Mouse (Mus musculus): ENCODE measurements at regions not wholly inside any gene's neighbourhood (a gene's known extent, or its start where the extent isn't known, plus 50 kb on each side); places are given as distances from the start of the nearest gene placed in this dataset.

DNA sequence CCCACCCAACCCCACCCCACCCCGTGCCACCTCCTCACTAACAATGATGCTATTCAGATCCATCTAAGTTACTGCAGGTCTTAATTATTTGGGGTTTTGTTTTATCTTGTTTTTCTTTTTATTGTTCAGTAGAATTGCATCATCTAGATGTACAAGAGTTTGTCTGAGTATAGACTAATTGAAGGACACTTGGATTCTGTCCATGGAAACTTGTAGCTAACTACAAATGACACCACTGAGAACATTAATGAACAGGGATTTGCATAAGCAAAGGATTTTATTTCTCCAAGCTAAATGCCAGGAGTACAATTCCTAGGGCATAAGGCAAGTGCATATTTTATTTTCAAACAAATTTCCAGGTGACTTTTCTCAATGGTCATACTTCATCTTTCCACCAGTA, 318.4 kb upstream of the Slc7a11 start:
- no peak for DNase-seq (ENCODE audit: low spot score)

DNA sequence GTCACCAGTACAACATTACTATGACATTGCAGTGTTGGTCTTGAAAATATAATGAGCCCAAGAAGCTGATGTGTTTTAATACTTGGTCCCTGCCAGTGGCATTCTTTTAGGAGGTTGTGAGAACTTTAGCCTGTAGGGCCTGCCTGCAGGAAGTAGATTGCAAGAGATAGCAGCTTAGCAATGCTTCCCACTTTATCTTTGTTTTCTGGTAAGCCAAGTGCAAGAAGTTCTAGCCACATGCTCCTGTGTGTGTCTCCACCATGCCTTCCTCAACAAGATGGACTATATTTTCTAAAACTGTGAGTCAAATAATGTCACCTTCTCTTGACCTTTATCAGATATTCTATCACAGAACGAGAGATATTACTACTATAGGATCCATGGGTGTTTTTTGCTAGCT, 314.7 kb upstream of the Slc7a11 start:
- DNase-seq (ENCODE audit: low spot score): no peak

DNA sequence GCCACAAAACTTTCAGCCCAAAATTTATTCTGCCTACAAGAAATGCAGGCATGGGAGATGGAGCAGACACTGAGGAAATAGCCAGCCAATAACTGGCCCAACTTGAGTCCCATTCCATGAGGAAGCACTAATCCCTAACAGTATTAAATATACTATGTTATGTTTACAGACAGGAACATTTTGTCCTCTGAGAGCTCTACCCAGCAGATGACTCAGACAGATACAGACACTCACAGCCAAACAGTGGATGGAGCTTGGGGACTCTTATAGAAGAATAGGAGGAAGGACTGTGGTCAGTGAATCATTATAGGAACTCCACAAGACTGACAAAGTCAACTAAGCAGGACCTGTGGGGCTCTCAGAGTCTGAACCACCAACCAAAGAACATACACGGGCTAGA, 293.8 kb upstream of the Slc7a11 start:
- no peak for DNase-seq (ENCODE audit: low spot score)

DNA sequence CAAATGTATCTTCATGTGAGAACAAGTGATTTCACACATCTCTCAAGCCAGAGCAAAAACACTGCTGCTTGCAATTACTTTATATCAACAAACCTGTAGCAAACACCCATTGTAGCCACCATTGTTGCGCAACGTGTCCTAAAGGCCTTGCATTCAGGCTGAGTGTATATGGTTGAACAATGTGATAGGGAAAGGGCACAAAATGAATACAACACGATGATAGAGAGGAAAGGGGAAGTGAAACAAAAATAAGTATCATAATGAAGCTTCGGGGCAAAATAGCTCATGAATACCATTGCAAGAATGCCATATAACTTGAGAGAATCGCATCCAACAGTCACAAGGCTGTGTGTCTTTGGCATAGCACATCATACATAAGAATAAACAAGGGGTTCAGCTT, 275.6 kb upstream of the Slc7a11 start:
- DNase-seq (ENCODE audit: low spot score): no peak

- DNase-seq (ENCODE audit: low spot score): no peak
These were observed 270.0 kb upstream of the Slc7a11 start for GRCm38 (mm10) chr3:50713463-50713862.

DNA sequence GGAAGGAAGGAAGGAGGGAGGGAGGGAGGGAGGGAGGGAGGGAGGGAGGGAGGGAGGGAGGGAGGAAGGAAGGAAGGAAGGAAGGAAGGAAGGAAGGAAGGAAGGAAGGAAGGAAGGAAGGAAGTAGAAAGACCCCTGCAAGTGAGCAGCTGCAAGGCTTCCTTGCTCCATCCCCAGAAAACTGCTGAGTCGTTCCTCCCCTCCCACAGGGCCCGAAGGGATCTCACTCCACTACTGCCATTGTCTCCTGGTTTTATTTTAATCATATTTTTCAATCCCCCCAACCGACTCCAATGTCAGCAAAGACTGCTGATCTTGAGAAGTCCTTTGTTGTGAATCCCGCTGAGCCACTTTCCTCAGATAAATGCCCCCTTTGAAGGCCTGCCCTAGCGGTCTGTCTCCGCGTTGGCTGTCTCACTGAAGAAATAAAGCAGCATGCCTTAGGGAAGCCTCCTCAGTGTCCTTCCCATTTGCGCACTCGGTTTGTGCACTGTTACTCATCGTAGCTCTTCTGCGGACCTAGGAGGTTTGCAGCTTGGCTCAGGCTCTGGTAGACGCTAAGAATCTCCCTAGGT, 266.1 kb upstream of the Slc7a11 start:
- DNase-seq (ENCODE audit: low spot score): no peak

DNA sequence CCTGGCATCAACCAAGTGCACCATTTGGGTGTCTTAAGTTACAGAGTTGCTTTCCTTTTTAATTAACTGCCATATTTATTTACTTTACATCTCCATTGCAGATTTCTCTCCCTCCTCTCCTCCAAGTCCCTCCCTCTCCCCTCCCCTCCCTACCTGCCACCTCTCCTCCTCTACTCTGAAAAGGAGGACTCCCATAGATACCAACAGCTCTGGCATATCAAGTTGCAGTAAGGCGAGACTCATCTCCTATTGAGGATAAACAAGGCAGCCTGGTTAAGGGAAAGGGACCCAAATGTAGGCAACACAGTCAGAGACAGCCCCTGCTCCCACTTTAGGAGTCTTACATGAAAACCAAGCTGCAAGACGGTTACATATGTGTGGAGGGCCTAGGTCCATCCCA, 263.3 kb upstream of the Slc7a11 start:
- DNase-seq (ENCODE audit: low spot score): no peak

DNA sequence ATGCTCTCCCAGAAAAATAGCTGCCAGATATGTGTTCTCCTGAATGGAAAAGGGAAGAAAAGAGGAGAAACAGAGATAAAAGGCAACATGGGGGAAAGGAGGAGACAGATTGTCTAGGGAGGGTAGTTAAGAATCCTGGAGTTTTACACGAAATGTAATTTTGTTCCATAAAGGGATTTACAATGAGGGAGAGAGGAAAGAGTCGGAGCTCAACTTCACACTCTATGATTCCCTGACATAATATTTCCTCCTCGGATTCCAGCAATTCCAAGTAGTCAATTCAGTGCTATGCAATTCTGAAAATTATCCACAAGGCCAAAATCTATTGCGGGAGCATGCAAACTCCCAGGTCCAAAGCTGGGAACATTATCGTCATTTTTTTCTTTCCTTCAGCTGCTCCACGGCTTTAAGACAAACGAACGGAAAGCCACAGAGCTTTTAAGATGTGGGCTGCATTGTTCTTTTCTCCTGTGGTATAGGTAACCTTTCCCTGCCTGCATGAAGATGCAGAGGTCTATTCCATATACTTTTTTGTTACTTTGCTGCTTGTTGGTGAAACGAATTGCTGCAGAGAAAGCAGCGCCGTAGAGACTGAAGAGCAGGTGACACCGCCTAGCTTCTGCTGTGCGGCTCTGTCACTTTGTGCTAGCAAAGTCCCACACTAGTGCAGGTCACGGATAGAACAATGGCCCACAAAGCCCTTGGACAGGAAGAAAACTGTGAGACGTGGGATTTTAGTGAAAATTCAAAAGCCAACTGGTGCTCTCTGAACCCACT, 251.7 kb upstream of the Slc7a11 start:
- DNase-seq (ENCODE audit: low spot score): no peak

DNA sequence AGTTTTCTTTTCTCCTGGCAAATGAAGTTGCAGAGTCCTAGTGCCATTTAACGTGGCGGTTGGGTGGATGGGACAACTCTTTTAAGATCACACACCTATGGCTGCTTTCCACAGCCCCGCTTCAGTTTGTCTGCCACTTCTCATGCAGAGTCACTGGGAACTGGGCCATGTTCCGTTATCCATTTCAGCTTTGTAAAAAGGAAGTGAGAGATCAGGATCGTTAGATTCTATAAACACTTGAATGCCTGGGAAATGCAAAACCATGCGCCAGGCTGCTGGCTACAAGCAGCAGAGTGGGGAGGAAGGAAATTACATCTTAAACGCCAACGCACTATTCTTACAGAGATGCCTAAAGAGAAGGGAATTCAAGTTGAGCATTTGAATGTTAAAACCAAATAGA, 251.1 kb upstream of the Slc7a11 start:
- no peak for DNase-seq (ENCODE audit: low spot score)

DNA sequence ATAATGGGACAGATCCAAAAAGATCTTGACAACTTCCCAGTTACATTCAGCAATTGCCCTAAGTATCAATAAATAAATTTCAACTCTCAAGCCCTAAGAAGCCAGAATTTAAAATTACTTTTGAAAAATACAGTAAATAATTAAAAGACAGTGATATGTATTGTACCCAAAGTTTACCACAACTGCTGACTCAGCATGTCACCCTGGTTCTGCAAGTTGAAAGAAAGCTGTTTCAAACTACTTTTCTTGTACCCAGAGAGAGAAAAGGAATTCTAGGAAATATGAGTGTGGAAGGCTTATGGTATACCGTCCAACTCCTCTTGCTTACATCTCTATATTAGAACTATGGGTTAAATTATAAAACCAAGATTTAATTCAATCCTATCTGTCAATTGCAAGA, 248.9 kb upstream of the Slc7a11 start:
- no peak for DNase-seq (ENCODE audit: low spot score)

DNA sequence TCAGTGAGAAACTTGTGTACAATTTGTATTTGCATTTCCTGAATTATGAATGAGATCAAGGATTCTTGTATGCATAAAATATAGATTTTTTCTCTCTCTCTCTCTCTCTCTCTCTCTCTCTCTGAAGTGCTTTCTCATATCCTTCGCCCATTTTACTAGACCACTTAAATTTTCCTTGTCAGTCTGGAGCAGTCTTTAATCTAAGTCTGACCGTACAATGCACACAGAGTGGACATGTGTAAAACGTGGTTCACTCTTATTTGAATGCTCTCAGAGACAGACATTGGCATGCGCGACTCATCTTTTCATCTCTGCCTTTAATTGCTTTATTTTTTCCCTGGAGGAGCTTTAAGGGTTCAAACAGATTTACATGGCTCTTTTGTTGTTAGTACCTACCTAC, 247.3 kb upstream of the Slc7a11 start:
- DNase-seq (ENCODE audit: low spot score): no peak

DNA sequence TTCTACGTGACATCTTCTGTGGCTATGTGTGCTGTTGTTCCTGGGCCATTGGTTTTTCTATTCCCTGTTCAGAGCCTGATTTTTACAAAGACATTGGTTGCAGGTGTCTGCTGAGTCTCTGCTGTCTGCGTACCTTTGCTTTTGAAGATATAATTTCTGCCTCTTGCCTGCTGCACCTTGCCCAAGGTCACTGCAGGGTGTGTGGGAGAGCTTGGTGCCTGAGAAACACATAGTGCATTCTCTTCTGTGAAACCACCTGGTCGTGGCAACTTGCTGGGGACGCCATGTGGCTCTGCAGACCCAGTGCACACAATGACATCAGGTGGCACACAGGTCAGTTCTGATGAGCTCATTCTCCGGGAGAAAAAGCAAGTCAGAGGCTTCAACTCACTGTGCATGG, 246.0 kb upstream of the Slc7a11 start:
- DNase-seq (ENCODE audit: low spot score): no peak

GRCm38 (mm10) chr3:50687755-50688154, 244.3 kb upstream of the Slc7a11 start:
- no peak for DNase-seq (ENCODE audit: low spot score)

DNA sequence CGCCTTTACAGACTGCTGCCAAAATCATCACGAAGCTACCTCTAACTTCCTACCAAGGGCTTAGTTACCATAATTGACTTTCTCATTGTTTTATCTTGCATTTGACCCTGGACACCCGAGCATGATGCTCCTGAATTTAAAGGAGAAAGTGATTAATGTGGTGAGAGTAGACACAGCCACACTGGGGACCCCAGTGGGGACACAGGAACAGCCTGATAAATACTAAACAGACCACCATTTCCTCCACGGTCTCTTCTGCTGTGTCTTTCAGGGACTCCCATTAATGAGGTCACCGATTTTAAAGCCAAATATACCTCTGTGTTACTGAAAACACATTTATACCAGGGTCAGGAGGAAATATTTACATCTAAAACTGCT, 235.2 kb upstream of the Slc7a11 start:
- DNase-seq (ENCODE audit: low spot score): no peak

- DNase-seq (ENCODE audit: low spot score): no peak
These were observed 234.7 kb upstream of the Slc7a11 start for GRCm38 (mm10) chr3:50677953-50678610.

DNA sequence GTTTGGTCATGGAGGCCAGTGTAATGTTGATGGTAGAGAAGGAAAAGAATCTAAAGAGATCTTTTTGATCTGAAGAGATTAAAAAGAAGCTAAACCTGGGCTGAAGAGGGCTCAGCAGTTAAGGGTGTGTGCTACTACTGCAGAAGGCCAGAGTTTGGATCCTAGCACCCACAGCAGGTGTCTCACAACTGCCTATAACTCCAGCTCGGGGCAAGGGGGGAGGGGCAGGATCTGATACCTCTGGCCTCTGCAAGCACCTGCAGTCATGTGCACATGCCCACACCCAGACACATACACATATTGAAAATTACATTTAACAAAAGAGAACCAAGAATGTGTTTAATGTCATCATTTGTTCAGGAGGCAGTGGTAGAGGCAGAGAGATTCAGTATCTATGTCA, 232.4 kb upstream of the Slc7a11 start:
- DNase-seq (ENCODE audit: low spot score): no peak

GRCm38 (mm10) chr3:50674860-50675566, 231.6 kb upstream of the Slc7a11 start:
- no peak for DNase-seq (ENCODE audit: low spot score)

GRCm38 (mm10) chr3:50665316-50665715, 221.9 kb upstream of the Slc7a11 start:
- DNase-seq (ENCODE audit: low spot score): no peak

GRCm38 (mm10) chr3:50660966-50661365, 217.6 kb upstream of the Slc7a11 start:
- DNase-seq (ENCODE audit: low spot score): no peak

- no peak for DNase-seq (ENCODE audit: low spot score)
These were observed 217.2 kb upstream of the Slc7a11 start for GRCm38 (mm10) chr3:50660566-50660965.

- no peak for DNase-seq (ENCODE audit: low spot score)
These were observed 214.5 kb upstream of the Slc7a11 start for GRCm38 (mm10) chr3:50657890-50658289.

DNA sequence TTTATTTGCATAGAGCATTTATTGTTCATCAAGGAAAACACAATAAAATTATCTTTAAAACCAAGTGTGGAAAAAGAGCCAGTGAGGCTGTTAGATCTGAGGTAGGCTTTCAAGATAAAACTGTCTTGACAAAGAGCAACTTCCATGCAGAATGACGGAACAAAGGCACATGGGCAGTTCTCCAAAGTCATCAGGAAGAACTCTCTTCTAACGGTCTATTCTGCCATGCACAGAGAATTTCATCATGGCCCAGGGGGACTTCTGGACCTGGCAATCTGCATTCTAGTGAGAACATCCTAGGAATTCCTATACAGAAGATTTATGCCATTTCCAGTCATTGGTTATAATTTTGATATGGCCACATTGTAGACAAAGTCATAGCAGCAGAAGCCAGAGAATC, 211.0 kb upstream of the Slc7a11 start:
- no peak for DNase-seq (ENCODE audit: low spot score)

GRCm38 (mm10) chr3:50652265-50652664, 208.9 kb upstream of the Slc7a11 start:
- no peak for DNase-seq (ENCODE audit: low spot score)

Measured in testis, postnatal 14 days (tissue).